Mouse (Mus musculus) kidney, postnatal 0 days (tissue): ENCODE measurements around the gene Gjd3. TPM values are rescaled to one million over a fixed set of nuclear protein-coding genes. Genes with fewer than 3 reads are reported as not detected.
"Not testable (repeated sequence)": the region's sequence is repeated elsewhere in the genome, so short reads cannot be mapped to it uniquely, and the experiment has no call there.

Experiments
- ATAC-seq: fragments of 200-750 bp; cut with Nextera tagmentation; replicated peaks from 2 replicates; pipeline ENCODE4 v1.8.0; 2017; ENCODE audit warnings: low read depth, moderate number of reproducible peaks, moderate TSS enrichment, moderate library complexity; ENCODE audit not compliant: low FRiP score
- DNase-seq: peaks from one replicate; pipeline ENCODE4 v3.0.0-alpha.2; 2016; ENCODE audit warnings: low spot score
- H3K27ac ChIP-seq: fragments of 300-500 bp; sonication (generic); 2 replicates; pipeline ENCODE4 v1.5.1; 2014; ENCODE audit warnings: mild to moderate bottlenecking
- H3K27me3 ChIP-seq: fragments of 300-500 bp; sonication (generic); 2 replicates; pipeline ENCODE4 v1.6.1; 2014; ENCODE audit warnings: low read length, mixed read lengths; ENCODE audit not compliant: insufficient read depth
- H3K36me3 ChIP-seq: fragments of 300-500 bp; sonication (generic); 2 replicates; pipeline ENCODE4 v1.6.1; 2014; ENCODE audit warnings: low read length, mixed read lengths; ENCODE audit not compliant: insufficient read depth
- H3K4me1 ChIP-seq: fragments of 300-500 bp; sonication (generic); replicated peaks from 2 replicates; pipeline ENCODE4 v1.6.1; 2014; ENCODE audit warnings: antibody characterized with exemption, low read length, mixed read lengths; ENCODE audit not compliant: insufficient read depth
- H3K4me2 ChIP-seq: fragments of 300-500 bp; sonication (generic); 2 replicates; pipeline ENCODE4 v1.6.1; 2014; ENCODE audit warnings: mild to moderate bottlenecking, low read length, moderate library complexity, mixed read lengths
- H3K4me3 ChIP-seq: fragments of 300-500 bp; sonication (generic); replicated peaks from 2 replicates; pipeline ENCODE4 v1.5.1; 2014; ENCODE audit warnings: low read depth, low read length
- H3K9ac ChIP-seq: fragments of 300-500 bp; sonication (generic); 2 replicates; pipeline ENCODE4 v1.6.1; 2014; ENCODE audit warnings: low read depth, low read length
- H3K9me3 ChIP-seq: fragments of 300-500 bp; sonication (generic); replicated peaks from 2 replicates; pipeline ENCODE4 v1.6.1; 2016; ENCODE audit warnings: low read length, inconsistent platforms, mixed read lengths
- CTCF ChIP-seq: IDR thresholded peaks from 2 replicates; pipeline ENCODE4 v1.5.1; 2016; ENCODE audit warnings: antibody characterized with exemption, low read depth, mild to moderate bottlenecking, moderate library complexity
- WGBS: fragments of 180-500 bp; shearing (Covaris S2); extraction: QIAGEN DNeasy Blood & Tissue Kit; methylation state at CpG from one replicate; pipeline ENCODE4 v1.1.7; 2014; 5-methylcytosine and 5-hydroxymethylcytosine counted together
- polyA plus RNA-seq: library from polyadenylated mRNA; unstranded; fragments of >200 nt; fragmentation: Nextera tagmentation; extraction: Ambion mirVana; gene quantifications from 2 replicates; pipeline ENCODE4 v1.2.1, GENCODE M21; 2015

Gjd3 gene
- polyA plus RNA-seq, 1 experiment from 2014 or later, result 1.1 TPM

DNA sequence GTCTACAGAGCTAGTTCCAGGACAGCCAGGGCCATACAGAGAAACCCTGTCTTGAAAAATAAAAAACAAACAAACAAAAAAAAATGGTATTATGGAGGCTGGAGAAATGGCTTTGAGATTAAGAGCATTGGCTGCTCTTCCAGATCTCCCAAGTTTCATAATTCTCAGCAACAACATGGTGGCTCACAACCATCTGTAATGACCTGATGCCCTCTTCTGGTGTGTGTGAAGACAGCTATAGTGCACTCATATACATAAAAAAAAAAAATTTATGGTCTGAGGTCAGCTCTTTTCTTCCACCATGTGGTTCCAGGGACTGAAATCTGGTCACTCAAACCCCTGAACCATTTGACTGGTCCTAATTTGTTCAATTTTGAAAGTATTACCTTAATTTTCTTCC, 16.0 kb upstream of the Gjd3 start:
- Histone ChIP-seq H3K4me1 (no peaks in the 10 kb centered on the region), H3K36me3 (peaks cover 29% of the 10 kb centered on the region; the same call in 1 of the 2 replicates), H3K27ac (no peak overlapping the region), H3K9me3 (no peaks in the 10 kb centered on the region), H3K27me3 (no peaks in the 10 kb centered on the region), H3K9ac (no peak overlapping the region), H3K4me3 (no peak overlapping the region), H3K4me2 (no peak overlapping the region)
- ATAC-seq (no peak), DNase-seq (peak; percentile 14)
- TF ChIP-seq CTCF, result peak; percentile 50

DNA sequence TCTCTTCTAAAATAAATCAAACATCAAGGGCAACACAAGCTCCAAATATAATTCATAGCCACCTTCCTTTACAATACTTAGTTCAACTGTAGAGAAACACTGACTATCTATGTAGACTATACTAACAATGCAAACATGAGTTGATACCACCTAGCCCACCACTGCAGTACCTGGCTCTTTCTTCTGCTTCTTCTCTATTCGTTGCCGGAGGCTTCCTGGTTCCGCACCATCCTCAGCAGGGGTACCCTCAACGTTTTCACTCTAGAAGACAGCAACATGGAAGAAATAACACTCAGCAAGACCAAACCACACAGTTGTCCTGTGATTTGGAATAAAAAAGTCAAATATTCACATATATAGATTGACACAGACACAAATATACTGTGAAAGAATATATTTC, 14.8 kb upstream of the Gjd3 start:
- TF ChIP-seq CTCF, result no peak
- no peak for ATAC-seq
- Histone ChIP-seq H3K9me3 (no peaks in the 10 kb centered on the region), H3K27me3 (no peaks in the 10 kb centered on the region), H3K4me1 (no peaks in the 10 kb centered on the region), H3K36me3 (peaks cover 34% of the 10 kb centered on the region), H3K4me3 (no peak overlapping the region), H3K4me2 (no peak overlapping the region), H3K27ac (no peak overlapping the region), H3K9ac (no peak overlapping the region)
- DNase-seq, result no peak
- 81% methylated on average over 4 of the region's 4 CpGs for WGBS

DNA sequence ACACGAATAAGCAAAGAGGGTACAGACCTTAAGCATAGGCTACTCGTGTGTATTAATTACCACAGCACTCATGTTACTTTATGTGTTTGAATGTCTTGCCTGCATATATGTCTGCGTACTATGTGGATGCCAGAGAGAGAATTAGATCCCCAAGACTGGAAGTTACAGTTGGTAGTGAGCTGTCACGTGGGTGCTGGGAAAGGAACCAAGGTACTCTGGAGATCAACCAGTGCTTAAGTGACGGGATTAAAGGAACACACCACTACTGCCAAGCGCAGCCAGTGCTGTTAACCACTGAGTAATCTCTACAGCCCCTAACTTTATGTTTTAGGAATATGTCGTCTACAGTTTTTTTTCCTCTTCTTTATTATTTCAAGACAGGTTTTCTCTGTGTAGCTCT, 13.2 kb upstream of the Gjd3 start:
- no peak for DNase-seq

DNA sequence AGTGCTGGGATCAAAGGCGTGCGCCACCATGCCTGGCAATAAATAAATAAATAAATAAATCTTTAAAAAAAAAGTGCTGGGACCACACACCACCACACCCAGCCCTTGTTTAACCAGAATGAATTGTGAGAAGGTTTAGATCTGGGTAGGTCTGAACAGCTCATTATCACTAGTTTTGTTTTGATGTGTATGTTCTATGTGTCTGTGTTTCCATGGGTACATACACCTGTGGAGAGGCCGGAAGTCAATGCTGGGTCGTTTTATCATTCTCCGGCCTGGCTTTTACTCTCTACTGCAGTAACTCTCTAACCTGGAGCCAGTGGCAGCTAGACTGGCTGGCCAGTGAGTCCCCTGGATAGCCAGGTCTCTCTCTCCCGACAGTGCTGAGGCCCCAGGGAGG, 8.1 kb upstream of the Gjd3 start:
- Histone ChIP-seq H3K4me2 (no peak overlapping the region), H3K27me3 (no peaks in the 10 kb centered on the region), H3K4me1 (no peaks in the 10 kb centered on the region), H3K9me3 (no peaks in the 10 kb centered on the region), H3K9ac (no peak overlapping the region), H3K4me3 (no peak overlapping the region), H3K27ac (no peak overlapping the region), H3K36me3 (peaks cover 12% of the 10 kb centered on the region)
- WGBS, result 84% methylated on average over 6 of the region's 6 CpGs
- ATAC-seq (no peak), DNase-seq (no peak)
- no peak for TF ChIP-seq CTCF

More for the DNA sequence above, 13.2 kb upstream of the Gjd3 start:
- Histone ChIP-seq H3K9me3 (no peaks in the 10 kb centered on the region), H3K36me3 (peaks cover 34% of the 10 kb centered on the region), H3K4me2 (no peak overlapping the region), H3K9ac (no peak overlapping the region), H3K4me1 (no peaks in the 10 kb centered on the region), H3K4me3 (no peak overlapping the region), H3K27me3 (no peaks in the 10 kb centered on the region), H3K27ac (no peak overlapping the region)
- 92% methylated on average over 7 of the region's 7 CpGs for WGBS
- TF ChIP-seq CTCF, result no peak
- ATAC-seq, result no peak

DNA sequence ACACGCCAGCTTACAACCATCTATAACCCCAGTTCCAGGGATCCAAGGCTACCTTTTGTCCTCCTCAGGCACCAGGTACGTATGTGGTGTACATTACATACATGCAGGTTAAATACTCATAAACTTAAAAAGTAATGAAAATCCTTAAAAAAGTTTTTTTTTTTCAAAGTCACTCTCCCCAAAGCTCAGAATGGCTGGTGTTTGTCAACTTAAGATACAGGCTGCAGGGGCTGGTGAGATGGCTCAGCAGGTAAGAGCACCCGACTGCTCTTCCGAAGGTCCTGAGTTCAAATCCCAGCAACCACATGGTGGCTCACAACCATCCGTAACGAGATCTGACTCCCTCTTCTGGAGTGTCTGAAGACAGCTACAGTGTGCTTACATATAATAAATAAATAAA, 5.4 kb upstream of the Gjd3 start:
- WGBS, result 90% methylated on average over 5 of the region's 6 CpGs
- H3K4me2 ChIP-seq, ATAC-seq, DNase-seq, H3K27ac ChIP-seq, H3K27me3 ChIP-seq, H3K36me3 ChIP-seq, H3K4me3 ChIP-seq, H3K9ac ChIP-seq, H3K4me1 ChIP-seq, H3K9me3 ChIP-seq: not testable (repeated sequence)

DNA sequence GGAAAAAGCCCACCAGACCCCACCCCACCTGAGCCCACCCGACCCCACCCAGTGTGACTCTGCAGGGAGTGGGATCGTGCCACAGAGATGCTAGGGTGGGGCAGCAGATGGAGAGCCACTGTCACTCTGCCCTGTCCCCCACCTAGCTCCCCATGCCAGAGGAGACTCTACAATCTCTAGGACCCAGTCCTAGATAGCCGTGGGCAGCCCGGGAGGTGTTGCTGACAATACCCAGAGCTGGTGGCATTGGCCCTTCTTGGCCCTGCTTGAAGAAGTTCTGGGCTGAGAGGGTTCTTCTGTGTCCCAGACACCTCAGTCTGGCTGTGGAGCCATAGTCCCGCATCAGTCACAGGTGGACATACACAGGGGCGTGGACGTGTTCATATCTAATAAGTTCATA, 2.7 kb upstream of the Gjd3 start:
- DNase-seq, result no peak
- 92% methylated on average over 7 of the region's 7 CpGs for WGBS
- H3K27ac ChIP-seq, result no peak overlapping the region
- peaks cover 6% of the 10 kb centered on the region; the same call in 1 of the 2 replicates for H3K4me1 ChIP-seq
- H3K27me3 ChIP-seq, result no peaks in the 10 kb centered on the region; the same call in 1 of the 2 replicates
- ATAC-seq, result no peak
- no peaks in the 10 kb centered on the region for H3K9me3 ChIP-seq
- no peak overlapping the region for H3K9ac ChIP-seq
- TF ChIP-seq CTCF, result no peak
- no peak overlapping the region for H3K4me2 ChIP-seq
- H3K4me3 ChIP-seq, result no peak overlapping the region
- no peaks in the 10 kb centered on the region for H3K36me3 ChIP-seq

DNA sequence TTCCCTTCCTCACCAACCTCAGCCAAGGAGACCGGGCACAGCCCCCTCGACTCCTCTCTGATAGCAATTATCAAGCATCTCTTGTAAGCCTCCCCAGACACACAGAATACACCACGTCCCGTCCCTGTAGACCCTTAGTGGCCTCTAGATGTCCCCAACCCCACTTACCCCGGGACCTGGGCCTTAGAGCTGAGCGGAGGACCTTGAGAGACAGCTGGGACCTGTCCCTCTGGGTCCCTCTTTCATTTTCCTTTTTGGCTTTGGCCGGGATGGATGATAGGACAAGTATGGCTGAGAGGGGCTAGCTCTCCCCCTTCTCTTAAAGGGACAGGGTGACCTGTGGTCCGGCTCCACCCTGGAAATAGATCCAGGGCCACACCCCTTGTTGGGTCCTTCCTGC, 735 bp upstream of the Gjd3 start:
- Histone ChIP-seq H3K27ac (no peak overlapping the region), H3K4me3 (no peak overlapping the region), H3K9me3 (no peaks in the 10 kb centered on the region), H3K4me1 (peaks cover 6% of the 10 kb centered on the region; the same call in 1 of the 2 replicates), H3K36me3 (no peaks in the 10 kb centered on the region), H3K4me2 (peak overlapping the region; percentile 98; the same call in 1 of the 2 replicates), H3K27me3 (no peaks in the 10 kb centered on the region; the same call in 1 of the 2 replicates), H3K9ac (no peak overlapping the region)
- no peak for TF ChIP-seq CTCF
- no peak for DNase-seq
- 41% methylated on average over 8 of the region's 8 CpGs for WGBS
- no peak for ATAC-seq
